Mouse (Mus musculus) testis, adult 2 months (tissue): ENCODE data around the gene Sncb.
A peak's percentile ranks its signal among the peaks of the same experiment; 100 is the strongest.

Experiments
- CTCF ChIP-seq: fragments of 200-500 bp; IDR thresholded peaks from 2 replicates; pipeline ENCODE4 v1.5.1; 2012; ENCODE audit warnings: low read depth, mild to moderate bottlenecking, inconsistent platforms, low read length, moderate library complexity; ENCODE audit not compliant: control insufficient read depth, insufficient read depth, insufficient replicate concordance
- POLR2A ChIP-seq: fragments of 200-500 bp; IDR thresholded peaks from 2 replicates; pipeline ENCODE4 v1.6.1; 2012; ENCODE audit warnings: low read depth, mild to moderate bottlenecking, inconsistent platforms, low read length, moderate library complexity; ENCODE audit not compliant: control insufficient read depth

DNA sequence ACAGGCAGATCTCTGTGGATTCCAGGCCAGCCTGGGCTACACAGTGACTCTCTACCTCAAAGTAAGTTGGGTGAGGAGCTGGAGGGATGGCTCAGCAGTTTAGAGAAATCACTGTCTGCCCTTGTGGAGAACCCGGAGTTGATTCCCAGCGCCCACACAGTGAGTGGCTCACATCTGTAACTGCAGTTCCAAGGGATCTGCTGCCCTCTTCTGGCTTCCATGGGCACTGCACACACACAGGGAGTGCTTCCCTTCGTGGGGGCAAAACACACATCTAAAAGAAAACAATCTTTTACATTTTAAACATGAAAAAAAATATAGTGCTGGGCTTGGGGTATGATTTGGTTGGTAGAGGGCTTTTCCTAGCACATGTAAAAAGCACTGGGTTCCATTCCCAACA, 43.3 kb downstream of the Sncb start:
- TF ChIP-seq CTCF, result peak; percentile 77; the same call in 1 of the 2 replicates
- no peak for TF ChIP-seq POLR2A
